Mouse (Mus musculus) ES-E14 (cell line): ENCODE measurements around the gene Dcbld1. TPM values are rescaled to one million over a fixed set of nuclear protein-coding genes. Genes with fewer than 3 reads are reported as not detected.
A peak's percentile ranks its signal among the peaks of the same experiment; 100 is the strongest.
"Not testable (repeated sequence)": the region's sequence is repeated elsewhere in the genome, so short reads cannot be mapped to it uniquely, and the experiment has no call there.

Source experiments
- DNase-seq: peaks from one replicate; pipeline ENCODE4 v3.0.0-alpha.2; 2013; ENCODE audit warnings: low read depth, low spot score
- H3K27ac ChIP-seq: 2 replicates; pipeline ENCODE4 v1.5.1; 2012; ENCODE audit warnings: low read depth, mild to moderate bottlenecking, low read length, moderate library complexity, mixed read lengths; ENCODE audit not compliant: poor library complexity, insufficient read depth, severe bottlenecking
- H3K36me3 ChIP-seq: 2 replicates; pipeline ENCODE4 v1.6.1; 2012; ENCODE audit warnings: mild to moderate bottlenecking, low read length, moderate library complexity, mixed read lengths; ENCODE audit not compliant: control insufficient read depth, poor library complexity, insufficient read depth, severe bottlenecking
- H3K4me1 ChIP-seq, 2 experiments: fragments of 150-350 bp in 1 of 2; sonication (generic) in 1 of 2; 2 replicates each; pipeline ENCODE4 v1.6.1; 2012; ENCODE audit warnings: low read length in 2 of 2, mild to moderate bottlenecking in 1 of 2, mixed read lengths in 1 of 2; ENCODE audit not compliant: control insufficient read depth in 2 of 2, insufficient read depth in 2 of 2, poor library complexity in 1 of 2
- H3K4me3 ChIP-seq, 2 experiments: fragments of 150-350 bp in 1 of 2; sonication (generic) in 1 of 2; 2 replicates each; pipeline ENCODE4 v1.5.1; 2012; ENCODE audit warnings: low read length in 2 of 2, low read depth in 1 of 2, mild to moderate bottlenecking in 1 of 2, mixed read lengths in 1 of 2; ENCODE audit not compliant: insufficient read depth in 1 of 2, poor library complexity in 1 of 2, severe bottlenecking in 1 of 2
- H3K9ac ChIP-seq: 2 replicates; pipeline ENCODE4 v1.6.1; 2012; ENCODE audit warnings: low read depth, mild to moderate bottlenecking, low read length, mixed read lengths; ENCODE audit not compliant: poor library complexity, insufficient read depth, severe bottlenecking
- H3K9me3 ChIP-seq: fragments of 150-350 bp; sonication (generic); 2 replicates; pipeline ENCODE4 v1.6.1; 2012; ENCODE audit warnings: low read depth, mild to moderate bottlenecking, low read length; ENCODE audit not compliant: control insufficient read depth, insufficient read depth
- CHD2 ChIP-seq: IDR thresholded peaks from 2 replicates; pipeline ENCODE4 v1.6.1; 2014; ENCODE audit warnings: mild to moderate bottlenecking, low read depth, low read length, inconsistent platforms
- HCFC1 ChIP-seq: IDR thresholded peaks from 2 replicates; pipeline ENCODE4 v1.6.1; 2012; ENCODE audit warnings: low read length, inconsistent platforms, borderline replicate concordance; ENCODE audit not compliant: insufficient read depth
- MAFK ChIP-seq: IDR thresholded peaks from 2 replicates; pipeline ENCODE4 v1.6.1; 2014; ENCODE audit warnings: mild to moderate bottlenecking, low read depth, low read length, inconsistent platforms; ENCODE audit not compliant: insufficient read depth
- ZC3H11A ChIP-seq: IDR thresholded peaks from 2 replicates; pipeline ENCODE4 v1.6.1; 2012; ENCODE audit warnings: low read depth, mild to moderate bottlenecking, inconsistent platforms, low read length, borderline replicate concordance
- ZNF384 ChIP-seq: IDR thresholded peaks from 2 replicates; pipeline ENCODE4 v1.6.1; 2012; ENCODE audit warnings: low read depth, low read length, inconsistent platforms
- in situ Hi-C, 2 experiments: fragments of 600-800 bp; cut with MboI; formaldehyde crosslinking; loops; one replicate each; pipeline ENCODE4 v1.15.1; 2025; ENCODE audit warnings: low sequenced_read_pairs in 2 of 2, inconsistent platforms in 1 of 2; ENCODE audit not compliant: unreplicated experiment in 2 of 2
- total RNA-seq: library from RNA; depleted of rRNA; stranded (reverse); fragments of 300-350 nt; gene quantifications from 2 replicates; pipeline ENCODE4 v1.2.3, GENCODE M21; 2012

Dcbld1 gene
- total RNA-seq, 1 experiment = 33.2 TPM

- TF ChIP-seq CHD2 (no peak), MAFK (no peak), ZNF384 (no peak), HCFC1 (no peak)
- Histone ChIP-seq H3K36me3 (peaks cover 10% of the 10 kb centered on the region), H3K9ac (no peak overlapping the region), H3K9me3 (no peaks in the 10 kb centered on the region), H3K4me1 (0 out of 4 replicates have a peak, but pooled peaks cover 0 to 3% of the 10 kb centered on the region in 2 experiments), H3K27ac (no peak overlapping the region), H3K4me3 (no peak overlapping the region)
- in situ Hi-C loops = no loop called here
- DNase-seq = no peak
These were observed 75.8 kb downstream of the Dcbld1 start for GRCm38 (mm10) chr10:52309196-52309595.

- peaks cover 13% of the 10 kb centered on the region for H3K36me3 ChIP-seq
- no peaks in the 10 kb centered on the region; a peak in 1 of 4 replicates for H3K4me1 ChIP-seq
- H3K27ac ChIP-seq = no peak overlapping the region; the same call in 1 of the 2 replicates
- DNase-seq = no peak
- H3K4me3 ChIP-seq = peak overlapping the region; percentile 44 to 59
- in situ Hi-C loops = no loop called here
- no peak for TF ChIP-seq ZC3H11A
- peak overlapping the region; percentile 15; the same call in 1 of the 2 replicates for H3K9ac ChIP-seq
- H3K9me3 ChIP-seq = no peaks in the 10 kb centered on the region
These were observed 86.3 kb downstream of the Dcbld1 start for GRCm38 (mm10) chr10:52319506-52320286.

DNA sequence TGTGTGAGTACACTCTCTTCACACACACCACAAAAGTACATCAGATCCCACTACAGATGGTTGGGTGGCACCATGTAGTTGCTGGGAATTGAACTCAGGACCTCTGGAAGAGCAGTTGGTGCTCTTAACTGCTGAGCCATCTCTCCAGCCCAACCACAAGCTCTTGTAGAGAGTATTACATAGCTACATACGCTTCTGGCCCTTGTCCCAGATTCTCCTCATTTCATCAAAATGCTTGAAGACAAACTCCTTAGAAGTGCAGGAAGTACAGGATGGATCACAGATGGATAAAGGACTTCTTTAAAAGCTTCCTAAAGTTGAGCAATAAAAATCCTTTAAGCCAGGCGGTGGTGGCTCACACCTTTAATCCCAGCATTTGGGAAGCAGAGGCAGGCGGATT is 88.5 kb downstream of the Dcbld1 start:
- Histone ChIP-seq H3K9ac (no peak overlapping the region), H3K27ac (no peak overlapping the region), H3K36me3 (peaks cover 10% of the 10 kb centered on the region), H3K4me1 (no peaks in the 10 kb centered on the region; a peak in 1 of 4 replicates), H3K9me3 (no peaks in the 10 kb centered on the region), H3K4me3 (no peak overlapping the region)
- TF ChIP-seq ZC3H11A (no peak), CHD2 (no peak), MAFK (no peak), HCFC1 (no peak), ZNF384 (no peak)
- in situ Hi-C loops = no loop called here
- no peak for DNase-seq

- H3K9me3 ChIP-seq = no peaks in the 10 kb centered on the region
- H3K9ac ChIP-seq = no peak overlapping the region
- H3K4me1 ChIP-seq = peaks cover 0 to 5% of the 10 kb centered on the region in 2 experiments; a peak in 1 of 4 replicates
- H3K4me3 ChIP-seq = no peak overlapping the region
- no peaks in the 10 kb centered on the region for H3K36me3 ChIP-seq
- H3K27ac ChIP-seq = no peak overlapping the region
- TF ChIP-seq ZC3H11A (peak; percentile 46; the same call in 1 of the 2 replicates), HCFC1 (no peak), ZNF384 (no peak)
- peak; percentile 44 for DNase-seq
- in situ Hi-C loops = no loop called here
These were observed 97.6 kb downstream of the Dcbld1 start for GRCm38 (mm10) chr10:52331007-52331406.

- H3K27ac ChIP-seq = not testable (repeated sequence)
These were observed 109.9 kb downstream of the Dcbld1 start for GRCm38 (mm10) chr10:52343324-52343723.

More at GRCm38 (mm10) chr10:52343324-52343723, 109.9 kb downstream of the Dcbld1 start:
- H3K9ac ChIP-seq, H3K4me1 ChIP-seq, in situ Hi-C loops, DNase-seq, H3K36me3 ChIP-seq, H3K4me3 ChIP-seq, H3K9me3 ChIP-seq: not testable (repeated sequence)
